Mouse (Mus musculus) olfactory bulb, adult 2 months (tissue): ENCODE measurements at regions not wholly inside any gene's neighbourhood (a gene's known extent, or its start where the extent isn't known, plus 50 kb on each side); places are given as distances from the start of the nearest gene placed in this dataset.

Experiments
- H3K27ac ChIP-seq: fragments of 200-500 bp; 2 replicates; pipeline ENCODE4 v1.5.1; 2012; ENCODE audit warnings: low read depth, low read length; ENCODE audit not compliant: insufficient read depth
- H3K4me1 ChIP-seq: fragments of 200-500 bp; 2 replicates; pipeline ENCODE4 v1.6.1; 2012; ENCODE audit warnings: low read length; ENCODE audit not compliant: control insufficient read depth, insufficient read depth
- H3K4me3 ChIP-seq: fragments of 200-500 bp; 2 replicates; pipeline ENCODE4 v1.5.1; 2012; ENCODE audit warnings: mild to moderate bottlenecking, low read depth, low read length, moderate library complexity; ENCODE audit not compliant: insufficient read depth
- CTCF ChIP-seq: fragments of 200-500 bp; IDR thresholded peaks from 2 replicates; pipeline ENCODE4 v1.5.1; 2012; ENCODE audit warnings: low read depth, mild to moderate bottlenecking, low read length, moderate library complexity; ENCODE audit not compliant: insufficient read depth
- POLR2A ChIP-seq: fragments of 200-500 bp; IDR thresholded peaks from 2 replicates; pipeline ENCODE4 v1.6.1; 2012; ENCODE audit warnings: mild to moderate bottlenecking, low read depth, low read length, moderate library complexity; ENCODE audit not compliant: insufficient read depth
- WGBS: fragments of 180-500 bp; shearing (Covaris S2); methylation state at CpG from one replicate; pipeline ENCODE4 v1.1.7; 2018; 5-methylcytosine and 5-hydroxymethylcytosine counted together

GRCm38 (mm10) chr3:149505692-149506091 is 515.3 kb upstream of the Adgrl2 start:
- TF ChIP-seq POLR2A, result no peak
- TF ChIP-seq CTCF, result no peak
- Histone ChIP-seq H3K27ac (no peak overlapping the region), H3K4me1 (no peaks in the 10 kb centered on the region), H3K4me3 (no peak overlapping the region)
- WGBS, result 85% methylated on average over 9 of the region's 9 CpGs

- no peak overlapping the region for H3K27ac ChIP-seq
- H3K4me1 ChIP-seq, result no peaks in the 10 kb centered on the region
- no peak for TF ChIP-seq POLR2A
- no peak for TF ChIP-seq CTCF
- H3K4me3 ChIP-seq, result no peak overlapping the region
- WGBS, result 96% methylated on average over 2 of the region's 2 CpGs
These were observed 513.6 kb upstream of the Adgrl2 start for GRCm38 (mm10) chr3:149503992-149504391.

- no peak overlapping the region for H3K27ac ChIP-seq
- no peak for TF ChIP-seq CTCF
- no peak for TF ChIP-seq POLR2A
- H3K4me1 ChIP-seq, result no peaks in the 10 kb centered on the region
- 96% methylated on average over 3 of the region's 3 CpGs for WGBS
- no peak overlapping the region for H3K4me3 ChIP-seq
These were observed 509.8 kb upstream of the Adgrl2 start for GRCm38 (mm10) chr3:149500130-149500529.

- TF ChIP-seq POLR2A (no peak), CTCF (no peak)
- no peaks in the 10 kb centered on the region for H3K4me1 ChIP-seq
- WGBS, result 85% methylated on average over 1 of the region's 1 CpGs
- no peak overlapping the region for H3K4me3 ChIP-seq
- no peak overlapping the region for H3K27ac ChIP-seq
These were observed 508.4 kb upstream of the Adgrl2 start for GRCm38 (mm10) chr3:149498765-149499164.

- 89% methylated on average over 10 of the region's 10 CpGs for WGBS
- Histone ChIP-seq H3K27ac (no peak overlapping the region), H3K4me1 (no peaks in the 10 kb centered on the region), H3K4me3 (no peak overlapping the region)
- TF ChIP-seq POLR2A (no peak), CTCF (no peak)
These were observed 506.6 kb upstream of the Adgrl2 start for GRCm38 (mm10) chr3:149496829-149497471.

GRCm38 (mm10) chr3:149496122-149496521 is 505.8 kb upstream of the Adgrl2 start:
- no peak for TF ChIP-seq POLR2A
- no peak for TF ChIP-seq CTCF
- WGBS, result 94% methylated on average over 2 of the region's 2 CpGs
- Histone ChIP-seq H3K4me1 (no peaks in the 10 kb centered on the region), H3K4me3 (no peak overlapping the region), H3K27ac (no peak overlapping the region)

- TF ChIP-seq CTCF (no peak), POLR2A (no peak)
- WGBS, result 83% methylated on average over 4 of the region's 4 CpGs
- no peaks in the 10 kb centered on the region for H3K4me1 ChIP-seq
- H3K4me3 ChIP-seq, result no peak overlapping the region
- H3K27ac ChIP-seq, result no peak overlapping the region
These were observed 497.8 kb upstream of the Adgrl2 start for GRCm38 (mm10) chr3:149488147-149488546.

- WGBS, result 87% methylated on average over 4 of the region's 4 CpGs
- TF ChIP-seq POLR2A, result no peak
- no peak for TF ChIP-seq CTCF
These were observed 495.1 kb upstream of the Adgrl2 start for GRCm38 (mm10) chr3:149485406-149485805.

GRCm38 (mm10) chr3:149484319-149484718 is 494.0 kb upstream of the Adgrl2 start:
- Histone ChIP-seq H3K4me3 (no peak overlapping the region), H3K4me1 (no peaks in the 10 kb centered on the region), H3K27ac (no peak overlapping the region)
- TF ChIP-seq POLR2A (no peak), CTCF (no peak)
- WGBS, result 90% methylated on average over 2 of the region's 2 CpGs

More at GRCm38 (mm10) chr3:149485406-149485805, 495.1 kb upstream of the Adgrl2 start:
- Histone ChIP-seq H3K4me1 (no peaks in the 10 kb centered on the region), H3K27ac (no peak overlapping the region), H3K4me3 (no peak overlapping the region)
